Mouse (Mus musculus): ENCODE measurements around the gene Ccp110.

Gene Ccp110

GRCm38 (mm10) chr7:118769655-118770054, 57.3 kb downstream of the Ccp110 start:
- DNase-seq, result no peak

- no peak for DNase-seq
These were observed 60.7 kb downstream of the Ccp110 start for GRCm38 (mm10) chr7:118773027-118773426.

GRCm38 (mm10) chr7:118775991-118776390, 63.6 kb downstream of the Ccp110 start:
- no peak for DNase-seq

- DNase-seq, result no peak
These were observed 64.1 kb downstream of the Ccp110 start for GRCm38 (mm10) chr7:118776491-118776890.

GRCm38 (mm10) chr7:118777598-118778394, 65.4 kb downstream of the Ccp110 start:
- no peak for DNase-seq

GRCm38 (mm10) chr7:118778561-118778960, 66.2 kb downstream of the Ccp110 start:
- no peak for DNase-seq

- no peak for DNase-seq
These were observed 71.1 kb downstream of the Ccp110 start for GRCm38 (mm10) chr7:118783305-118784001.

- DNase-seq, result peak; percentile 61
These were observed 73.7 kb downstream of the Ccp110 start for GRCm38 (mm10) chr7:118786091-118786490.
